Mouse (Mus musculus) layer of hippocampus, adult 11-12 months (tissue): ENCODE measurements at regions not wholly inside any gene's neighbourhood (a gene's known extent, or its start where the extent isn't known, plus 50 kb on each side); places are given as distances from the start of the nearest gene placed in this dataset.

Experiments
- DNase-seq: peaks from one replicate; pipeline ENCODE4 v3.0.0; 2022; ENCODE audit warnings: low spot score

- no peak for DNase-seq
These were observed 80.1 kb downstream of the Gm572 start for GRCm38 (mm10) chr4:148723208-148723607.

GRCm38 (mm10) chr4:148723934-148724719, 80.1 kb upstream of the Casz1 start:
- DNase-seq, result no peak

DNA sequence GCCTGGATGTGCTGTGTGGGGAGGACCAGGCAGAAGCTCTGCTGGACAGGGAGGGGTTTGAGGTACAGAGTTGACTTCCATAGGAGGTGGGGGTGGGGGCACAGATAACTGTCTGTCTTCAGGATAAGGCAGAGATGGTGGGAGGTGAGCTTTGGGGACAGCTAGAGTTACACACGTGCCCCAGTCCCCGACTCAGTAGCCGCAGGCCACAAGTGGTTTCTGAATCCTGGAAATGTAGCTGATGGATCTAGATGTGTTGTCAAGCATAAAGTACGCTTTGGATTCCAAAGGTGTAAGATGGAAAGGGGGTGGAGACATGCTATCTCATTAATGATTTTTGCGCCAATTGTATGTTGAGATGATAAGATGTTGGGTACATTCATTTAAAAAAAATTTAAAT, 75.4 kb upstream of the Casz1 start:
- no peak for DNase-seq

DNA sequence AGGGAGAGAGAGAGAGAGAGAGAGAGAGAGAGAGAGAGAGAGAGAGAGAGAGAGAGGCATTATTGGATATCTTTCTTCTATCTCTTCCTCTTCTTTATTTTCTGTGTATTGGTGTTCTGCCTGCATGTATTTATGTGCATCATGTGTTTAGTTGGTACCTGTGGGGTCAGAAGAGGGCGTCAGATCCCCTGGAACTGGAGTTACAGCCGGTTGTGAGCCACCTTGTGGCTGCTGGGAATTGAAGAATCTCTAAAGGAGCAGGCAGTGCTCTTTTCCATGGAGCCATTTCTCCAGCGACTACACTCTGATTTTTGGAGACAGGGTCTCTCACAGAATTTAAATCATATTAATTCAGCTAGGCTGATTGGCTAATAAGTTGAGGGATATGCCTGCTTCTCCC, 72.6 kb upstream of the Casz1 start:
- no peak for DNase-seq

DNA sequence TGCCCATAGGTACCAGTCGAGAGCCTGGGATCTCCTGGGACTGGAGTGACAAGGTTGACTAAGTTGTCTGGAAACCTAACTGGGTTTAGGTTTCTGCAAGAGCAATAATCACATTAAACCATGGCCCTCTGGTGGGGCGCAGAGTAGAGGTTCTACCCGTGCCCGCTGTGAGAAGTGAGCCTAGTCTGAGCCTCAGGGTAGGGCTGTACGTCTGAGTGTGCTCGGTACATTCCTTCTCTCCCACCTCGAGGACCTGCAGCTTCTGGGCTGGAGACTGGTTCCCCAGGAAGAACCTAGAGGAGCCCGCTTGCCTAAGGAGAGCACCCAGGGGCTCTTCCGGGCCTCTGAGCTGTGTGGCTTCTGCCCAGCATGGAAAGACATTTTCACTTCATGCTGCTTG, 70.2 kb upstream of the Casz1 start:
- DNase-seq, result no peak

DNA sequence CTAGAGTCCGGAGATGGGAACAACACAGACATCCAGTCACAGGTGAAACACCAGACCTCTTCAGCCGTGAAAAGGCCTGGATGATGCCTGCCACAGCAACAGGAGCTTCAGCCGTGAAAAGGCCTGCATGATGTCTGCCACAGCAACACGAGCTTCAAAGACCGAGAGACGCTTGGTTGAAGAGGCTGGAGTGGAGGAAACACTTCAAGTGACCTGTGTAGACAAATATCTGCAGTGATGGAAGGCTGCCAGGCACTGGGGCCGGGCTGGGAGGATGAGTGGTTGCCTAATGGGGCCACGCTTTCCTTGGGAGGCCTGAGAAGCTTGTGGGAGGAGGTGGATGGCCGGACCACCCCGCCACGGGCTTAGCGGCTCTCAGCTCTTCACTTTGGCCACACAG, 69.7 kb upstream of the Casz1 start:
- DNase-seq, result no peak

DNA sequence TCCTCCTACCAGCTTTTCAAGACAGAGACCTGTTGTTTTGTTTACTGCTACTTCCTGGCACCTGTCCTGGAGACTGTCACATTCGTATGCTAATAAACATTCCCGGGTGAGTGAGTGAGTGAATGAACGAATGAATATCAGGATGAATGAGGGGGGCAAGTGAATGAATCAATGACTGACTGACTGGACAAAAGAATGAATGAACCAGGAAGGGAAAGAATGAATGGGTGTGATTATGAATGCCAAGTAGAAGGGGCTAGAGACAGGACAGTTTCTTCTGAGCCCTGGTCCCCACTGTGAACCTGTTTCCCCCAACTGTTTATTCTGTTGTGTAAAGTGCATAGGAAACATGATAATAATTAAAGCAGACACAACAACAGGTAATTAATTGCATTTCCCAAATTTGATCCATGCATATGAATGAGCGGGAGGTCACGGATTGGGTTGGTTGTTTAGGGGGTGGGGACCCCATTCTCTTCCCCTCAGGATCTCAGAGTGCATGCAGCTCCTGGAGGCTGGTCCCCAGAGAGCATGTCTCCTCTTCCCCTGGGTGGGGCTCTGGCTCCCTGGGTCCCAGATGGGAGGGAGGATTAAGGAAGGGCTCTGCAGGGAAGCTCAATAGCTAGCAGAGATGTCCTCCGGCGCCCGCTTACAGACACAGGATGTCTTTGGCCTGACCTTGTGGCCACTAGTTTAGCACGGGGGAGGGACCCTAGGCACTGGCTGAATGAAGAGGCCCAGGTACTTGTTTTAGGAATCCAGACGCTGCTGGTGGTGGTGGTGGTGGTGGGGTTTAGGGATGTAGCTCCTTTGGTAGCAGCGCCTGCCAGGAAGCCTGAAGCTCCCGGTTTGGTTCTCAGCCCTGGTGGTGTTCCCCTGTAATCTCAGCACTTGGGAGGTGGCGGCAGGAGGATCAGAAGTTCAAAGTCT, 65.4 kb upstream of the Casz1 start:
- DNase-seq, result no peak

- DNase-seq, result peak; percentile 74
These were observed 61.4 kb upstream of the Casz1 start for GRCm38 (mm10) chr4:148742549-148743413.

DNA sequence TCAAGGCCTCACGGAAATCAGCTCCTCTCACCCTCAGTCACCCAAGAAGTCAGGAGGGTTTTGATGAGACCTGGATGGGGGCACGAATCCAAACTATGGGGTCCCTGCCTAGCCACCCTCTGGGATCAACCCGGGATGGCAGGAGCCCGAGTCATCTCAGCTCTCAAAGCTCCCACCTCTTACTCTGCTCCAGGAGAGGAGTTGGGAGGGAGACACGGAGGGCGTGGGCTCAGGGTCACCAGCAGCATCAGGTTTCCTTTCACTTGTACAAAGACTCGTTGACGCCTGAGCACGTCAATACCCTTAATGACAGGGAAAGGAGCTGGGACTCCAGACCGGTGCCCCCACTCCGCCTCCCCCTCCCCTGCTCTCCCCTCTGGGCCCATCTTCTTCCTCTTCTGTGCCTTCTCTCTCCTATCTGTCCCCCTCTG, 60.8 kb upstream of the Casz1 start:
- no peak for DNase-seq

DNA sequence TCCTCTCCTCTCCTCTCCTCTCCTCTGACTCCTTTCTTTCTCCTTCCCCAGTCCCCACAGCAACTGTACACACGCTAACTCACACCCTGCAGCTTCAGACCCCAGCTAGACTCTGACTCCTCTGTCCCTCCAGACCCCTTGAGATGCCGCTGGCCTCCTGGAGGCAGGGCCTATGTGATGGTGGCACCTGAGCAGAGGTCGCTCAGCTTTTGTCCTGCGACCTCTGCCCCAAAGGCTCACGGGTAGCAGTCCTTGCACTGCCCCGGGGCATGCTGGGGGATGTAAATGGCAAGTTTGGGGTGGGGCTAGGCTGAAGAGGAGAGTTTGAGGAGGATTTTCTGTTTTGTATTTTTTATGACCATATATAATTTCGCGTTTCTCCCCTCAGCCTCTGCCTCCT, 60.2 kb upstream of the Casz1 start:
- no peak for DNase-seq

DNA sequence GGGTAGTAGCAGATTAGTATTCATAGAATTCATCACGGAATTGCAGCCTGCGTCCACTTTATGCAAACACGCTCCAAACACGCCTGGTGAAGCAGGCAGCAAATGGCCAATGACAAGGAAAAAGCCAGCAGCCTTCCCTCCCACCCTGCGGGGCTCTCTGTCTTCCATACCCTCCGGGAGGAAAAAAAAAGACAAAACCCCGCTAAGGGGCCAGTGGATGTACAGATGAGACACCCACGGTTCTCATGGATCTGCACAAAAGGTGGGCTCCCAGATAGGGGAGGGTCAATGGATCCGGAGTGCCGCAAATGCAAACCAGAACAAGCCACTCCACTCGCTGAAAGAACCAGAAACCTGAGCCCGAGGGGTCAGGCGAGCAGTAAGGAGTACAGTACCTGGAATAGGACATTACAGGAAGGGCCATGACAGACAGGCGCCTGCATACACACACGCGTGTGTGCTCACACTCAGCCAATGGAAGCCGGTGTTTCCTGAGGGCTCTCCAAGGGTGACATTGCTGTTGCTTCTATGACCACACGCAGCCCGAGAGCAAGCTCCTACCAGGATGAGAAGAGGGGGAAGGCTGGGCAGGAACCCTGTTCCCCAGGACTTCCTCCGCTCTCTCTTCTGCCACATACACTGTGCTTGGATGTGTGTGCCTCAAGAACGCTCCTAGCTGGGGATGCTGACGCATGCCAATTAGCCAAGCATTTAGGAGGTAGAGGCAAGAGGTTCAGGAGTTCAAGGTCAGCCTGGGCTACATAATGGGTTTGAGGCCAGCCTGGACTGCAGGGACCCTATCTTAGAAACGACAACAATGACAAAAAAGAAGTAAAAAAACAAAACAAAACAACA, 57.5 kb upstream of the Casz1 start:
- no peak for DNase-seq

DNA sequence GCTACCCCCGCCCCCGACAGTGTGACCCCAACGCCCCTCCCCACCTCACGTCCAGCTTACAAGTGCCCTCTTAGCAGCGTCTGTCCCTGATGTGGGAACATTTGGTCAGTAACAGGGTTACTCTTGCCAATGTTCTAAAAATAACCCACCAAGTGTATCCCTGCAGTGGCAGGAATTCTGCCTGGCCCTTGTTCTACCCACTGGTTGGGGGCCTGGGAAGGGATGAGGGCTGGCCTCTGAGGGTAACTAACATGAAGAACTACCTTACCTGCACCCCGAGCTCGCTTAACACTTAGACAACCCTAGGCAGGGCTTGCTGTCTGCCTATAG, 56.9 kb upstream of the Casz1 start:
- DNase-seq, result no peak

GRCm38 (mm10) chr4:148750030-148750429, 54.2 kb upstream of the Casz1 start:
- no peak for DNase-seq

GRCm38 (mm10) chr4:148751591-148751990, 52.6 kb upstream of the Casz1 start:
- no peak for DNase-seq

GRCm38 (mm10) chr4:148752360-148753093, 51.7 kb upstream of the Casz1 start:
- DNase-seq, result no peak

DNA sequence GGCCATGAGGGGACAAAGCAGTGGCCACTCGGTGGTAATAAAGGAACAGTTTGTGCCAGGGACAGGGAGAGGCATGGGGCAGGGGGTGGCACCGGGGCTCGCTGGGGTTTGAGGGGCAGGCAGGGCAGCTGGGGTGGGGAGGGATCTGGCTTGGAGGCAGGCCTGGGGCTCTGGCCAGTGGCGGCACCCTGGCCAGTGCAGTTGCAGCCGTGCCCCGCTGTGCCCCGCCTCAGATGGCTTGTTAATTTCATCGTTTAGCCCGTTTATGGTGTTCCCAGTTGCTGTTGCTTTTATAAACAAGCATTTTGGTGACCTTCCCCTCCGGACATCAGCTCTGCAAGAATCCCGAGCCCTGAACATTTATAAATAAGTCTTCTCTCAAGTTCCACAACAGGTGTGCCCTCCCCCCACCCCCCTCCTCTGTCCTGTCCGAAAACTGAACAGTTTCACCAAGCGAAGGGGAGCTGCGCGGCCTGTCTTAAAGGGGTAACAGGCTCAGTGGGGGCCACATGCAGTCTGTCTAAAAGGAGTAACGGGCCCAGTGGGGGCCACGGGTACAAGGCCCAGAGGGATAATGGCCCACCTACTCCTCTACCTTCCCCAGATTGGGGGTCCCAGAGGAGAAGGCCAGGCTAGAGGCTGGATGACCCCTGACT, 51.0 kb upstream of the Casz1 start:
- no peak for DNase-seq

DNA sequence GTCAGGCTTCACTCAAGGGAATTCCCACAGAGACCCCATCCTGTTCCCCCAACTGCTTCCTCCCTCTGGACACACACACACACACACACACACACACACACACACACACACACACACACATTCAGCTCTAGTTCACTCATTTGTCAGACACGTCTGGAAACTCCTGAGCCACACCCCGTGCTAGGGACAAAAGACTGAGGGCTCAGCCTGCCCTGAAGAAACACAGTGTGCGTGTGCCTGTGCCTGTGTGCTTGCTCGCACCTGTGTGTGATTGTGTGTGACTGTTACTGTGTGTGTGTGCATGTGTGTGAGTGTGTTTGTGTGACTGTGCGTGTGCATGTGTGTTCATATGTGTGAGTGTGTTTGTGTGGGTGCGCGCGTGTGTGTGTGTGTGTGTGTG, 50.4 kb upstream of the Casz1 start:
- DNase-seq, result no peak
